Mouse (Mus musculus): Measurements from ENCODE around the gene Ankrd34a.

GRCm38 (mm10) chr3:96632058-96632457 lies 35.6 kb downstream of the Ankrd34a start:
- no peak for TF ChIP-seq EP300 (IDR thresholded peaks at IDR 0.05; ENCODE audit: low read depth)
- no peak for TF ChIP-seq CTCF (IDR thresholded peaks at IDR 0.05; ENCODE audit: low read depth)
